Comparison of ENCODE assay signal across 21 mouse cellular contexts in the genomic region with DNA sequence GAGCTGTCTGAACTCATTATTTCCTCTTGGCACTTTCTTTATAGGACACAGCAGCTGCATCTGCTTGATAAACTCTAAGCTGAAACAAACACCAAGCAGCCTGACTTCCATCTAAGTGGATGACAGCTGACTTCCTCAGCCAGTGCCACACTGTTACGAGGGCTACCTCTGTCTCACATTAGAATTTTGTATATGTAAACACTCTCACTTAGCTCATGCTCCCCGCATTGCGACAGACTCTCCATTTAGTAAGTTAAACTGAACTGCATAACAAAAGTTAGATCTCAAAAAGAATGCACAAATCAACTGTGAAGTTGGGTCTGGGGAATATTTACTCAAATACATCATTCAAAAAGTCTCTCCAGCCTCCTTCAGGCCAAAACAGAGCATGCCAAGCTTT.
A peak's percentile ranks its signal among the peaks of the same experiment; 100 is the strongest.
DNase-seq lines count a peak whose midpoint lies in the region; ATAC-seq and TF ChIP-seq lines count a peak whose summit lies in the region.
"Had no signal": no experiment of that assay in that cellular context is flagged by ENCODE, and none has a peak within 500 bp of the region (broad histone marks: within the 10 kb centered on the region; RNA-seq: fewer than 3 reads in every experiment).

No protein-coding gene starts in this region.

- TF ChIP-seq POLR2A in heart, adult 2 months (IDR thresholded peaks at IDR 0.05; ENCODE audit: insufficient read depth, low read depth, low read length) = no peak

- intact Hi-C loops in heart, adult 2 months (cut with DNase I) = no loop called here

- no peak for TF ChIP-seq CTCF in heart, postnatal 0 days (IDR thresholded peaks at IDR 0.05; ENCODE audit: low read depth)
- TF ChIP-seq CTCF in heart, adult 2 months (IDR thresholded peaks at IDR 0.05) = no peak
- peak; percentile 34 for TF ChIP-seq CTCF in midbrain, postnatal 0 days (IDR thresholded peaks at IDR 0.05)
- peak; percentile 24 for TF ChIP-seq CTCF in stomach, postnatal 0 days (IDR thresholded peaks at IDR 0.05; ENCODE audit: low read depth)

- H3K4me2 ChIP-seq in heart, postnatal 0 days (ENCODE audit: low read depth, low read length) = no peak overlapping the region
- H3K4me2 ChIP-seq in midbrain, postnatal 0 days (ENCODE audit: low read depth, low read length, poor library complexity, severe bottlenecking) = no peak overlapping the region
- no peak overlapping the region for H3K4me2 ChIP-seq in midbrain, embryonic 11.5 days
- no peak overlapping the region for H3K4me2 ChIP-seq in lung, embryonic 15.5 days
- no peak overlapping the region for H3K4me2 ChIP-seq in stomach, postnatal 0 days (replicated peaks; ENCODE audit: low read depth)
- H3K4me2 ChIP-seq: forebrain, embryonic 13.5 days; limb, embryonic 15.5 days; midbrain, embryonic 15.5 days had no signal

- H3K27ac ChIP-seq in heart, postnatal 0 days (ENCODE audit: low read depth) = no peak overlapping the region
- no peak overlapping the region for H3K27ac ChIP-seq in heart, adult 2 months
- H3K27ac ChIP-seq in midbrain, postnatal 0 days (ENCODE audit: low read depth, low read length) = no peak overlapping the region
- no peak overlapping the region for H3K27ac ChIP-seq in midbrain, embryonic 11.5 days (ENCODE audit: low read depth, low read length)
- no peak overlapping the region for H3K27ac ChIP-seq in lung, embryonic 15.5 days
- H3K27ac ChIP-seq in stomach, postnatal 0 days (replicated peaks) = no peak overlapping the region
- H3K27ac ChIP-seq: forebrain, embryonic 13.5 days; hindbrain, postnatal 0 days; limb, embryonic 15.5 days; macrophage had no signal

- no peak for TF ChIP-seq EP300 in heart, postnatal 0 days (IDR thresholded peaks at IDR 0.05; ENCODE audit: low read depth)
- TF ChIP-seq EP300 in heart, adult 2 months (IDR thresholded peaks at IDR 0.05; ENCODE audit: insufficient read depth, low read depth, low read length) = no peak
- TF ChIP-seq EP300 in stomach, postnatal 0 days (optimal IDR thresholded peaks at IDR 0.05) = no peak

- no peak; the same call in 1 of the 2 replicates for ATAC-seq in heart, postnatal 0 days (ENCODE audit: insufficient read depth, low read depth)
- ATAC-seq in midbrain, postnatal 0 days (ENCODE audit: low FRiP score) = no peak
- no peak for ATAC-seq in midbrain, embryonic 11.5 days (ENCODE audit: low FRiP score)
- peak; percentile 93 for ATAC-seq in lung, embryonic 15.5 days (ENCODE audit: borderline replicate concordance, extremely low read depth, low FRiP score, low TSS enrichment)
- no peak for ATAC-seq in stomach, postnatal 0 days (ENCODE audit: low FRiP score, low TSS enrichment)
- ATAC-seq: activated CD4-positive, CD25-positive, alpha-beta regulatory T cell, adult 4 months; forebrain, embryonic 13.5 days; hindbrain, postnatal 0 days; midbrain, embryonic 15.5 days; Patski had no signal

- H3K4me3 ChIP-seq in heart, postnatal 0 days (ENCODE audit: low read depth, low read length) = no peak overlapping the region
- no peak overlapping the region for H3K4me3 ChIP-seq in heart, adult 2 months
- no peak overlapping the region for H3K4me3 ChIP-seq in midbrain, postnatal 0 days (ENCODE audit: low read depth, low read length)
- no peak overlapping the region for H3K4me3 ChIP-seq in midbrain, embryonic 11.5 days (ENCODE audit: low read depth, low read length)
- no peak overlapping the region for H3K4me3 ChIP-seq in lung, embryonic 15.5 days
- H3K4me3 ChIP-seq in stomach, postnatal 0 days (ENCODE audit: low read depth, low read length) = no peak overlapping the region
- H3K4me3 ChIP-seq: forebrain, embryonic 13.5 days; limb, embryonic 15.5 days; midbrain, embryonic 15.5 days had no signal

- no peak overlapping the region for H3K9ac ChIP-seq in heart, postnatal 0 days (replicated peaks; ENCODE audit: low read depth, low read length)
- H3K9ac ChIP-seq in heart, adult 2 months (ENCODE audit: low read depth, low read length) = no peak overlapping the region
- H3K9ac ChIP-seq in midbrain, postnatal 0 days (replicated peaks; ENCODE audit: low read length, poor library complexity, severe bottlenecking) = no peak overlapping the region
- no peak overlapping the region for H3K9ac ChIP-seq in midbrain, embryonic 11.5 days (ENCODE audit: low read length)
- H3K9ac ChIP-seq in lung, embryonic 15.5 days = no peak overlapping the region
- H3K9ac ChIP-seq in stomach, postnatal 0 days (ENCODE audit: low read length) = no peak overlapping the region
- H3K9ac ChIP-seq: forebrain, embryonic 13.5 days; limb, embryonic 15.5 days; midbrain, embryonic 15.5 days had no signal

- peak; percentile 20 for DNase-seq in heart, postnatal 0 days (ENCODE audit: low spot score)
- DNase-seq in heart, adult 2 months = no peak
- DNase-seq in midbrain, postnatal 0 days (ENCODE audit: low spot score) = no peak
- DNase-seq in midbrain, embryonic 11.5 days (ENCODE audit: low spot score, missing footprints) = no peak
- DNase-seq in stomach, postnatal 0 days (ENCODE audit: low spot score) = no peak
- no peak for DNase-seq in layer of hippocampus, postnatal 10 days (ENCODE audit: low spot score in 2 of 2)
- no peak for DNase-seq in spleen, adult 12 weeks (ENCODE audit: low spot score)
- DNase-seq: adrenal gland, postnatal 25 days; cerebellum, adult 9-10 months; gastrocnemius, postnatal 25 days; kidney, adult 9 months; kidney, postnatal 36 days; layer of hippocampus, adult 9-11 months had no signal

- H3K79me2 ChIP-seq in heart, adult 2 months (replicated peaks; ENCODE audit: control insufficient read depth, insufficient read depth, low read length) = no peaks in the 10 kb centered on the region

- no peaks in the 10 kb centered on the region for H3K4me1 ChIP-seq in heart, postnatal 0 days (ENCODE audit: control insufficient read depth, insufficient read depth)
- H3K4me1 ChIP-seq in heart, adult 2 months (ENCODE audit: control insufficient read depth, insufficient read depth, low read length) = no peaks in the 10 kb centered on the region; the same call in 1 of the 2 replicates
- H3K4me1 ChIP-seq in midbrain, postnatal 0 days (ENCODE audit: insufficient read depth, low read length) = 0 out of 2 replicates have a peak, but pooled peaks cover 3% of the 10 kb centered on the region
- no peaks in the 10 kb centered on the region for H3K4me1 ChIP-seq in midbrain, embryonic 11.5 days (ENCODE audit: control insufficient read depth, insufficient read depth, low read length)
- H3K4me1 ChIP-seq in lung, embryonic 15.5 days = 0 out of 2 replicates have a peak, but pooled peaks cover 5% of the 10 kb centered on the region
- H3K4me1 ChIP-seq in stomach, postnatal 0 days (replicated peaks; ENCODE audit: control insufficient read depth, insufficient read depth) = no peaks in the 10 kb centered on the region
- H3K4me1 ChIP-seq: forebrain, embryonic 13.5 days; limb, embryonic 15.5 days had no signal

- WGBS in heart, postnatal 0 days = 42% methylated on average over 3 of the region's 3 CpGs
- 37% methylated on average over 3 of the region's 3 CpGs for WGBS in heart, adult 2 months
- 44% methylated on average over 3 of the region's 3 CpGs for WGBS in midbrain, postnatal 0 days
- 78% methylated on average over 3 of the region's 3 CpGs for WGBS in midbrain, embryonic 11.5 days
- WGBS in lung, embryonic 15.5 days = 23% methylated on average over 3 of the region's 3 CpGs
- WGBS in stomach, postnatal 0 days = 35% methylated on average over 3 of the region's 3 CpGs

- no peaks in the 10 kb centered on the region for H3K27me3 ChIP-seq in heart, postnatal 0 days (ENCODE audit: control insufficient read depth, insufficient read depth, low read length)
- H3K27me3 ChIP-seq in heart, adult 2 months (ENCODE audit: control insufficient read depth, insufficient read depth, low read length) = no peaks in the 10 kb centered on the region
- H3K27me3 ChIP-seq in midbrain, postnatal 0 days (ENCODE audit: insufficient read depth, low read length) = no peaks in the 10 kb centered on the region
- no peaks in the 10 kb centered on the region for H3K27me3 ChIP-seq in midbrain, embryonic 11.5 days (ENCODE audit: control insufficient read depth, insufficient read depth, low read length)
- no peaks in the 10 kb centered on the region for H3K27me3 ChIP-seq in lung, embryonic 15.5 days
- no peaks in the 10 kb centered on the region for H3K27me3 ChIP-seq in stomach, postnatal 0 days (ENCODE audit: control insufficient read depth, insufficient read depth, low read length)
- H3K27me3 ChIP-seq: forebrain, embryonic 13.5 days; limb, embryonic 15.5 days; midbrain, embryonic 15.5 days; Patski had no signal

- no peaks in the 10 kb centered on the region for H3K36me3 ChIP-seq in heart, postnatal 0 days (replicated peaks; ENCODE audit: control insufficient read depth, insufficient read depth, low read length)
- no peaks in the 10 kb centered on the region for H3K36me3 ChIP-seq in heart, adult 2 months (ENCODE audit: control insufficient read depth, insufficient read depth, low read length)
- H3K36me3 ChIP-seq in midbrain, postnatal 0 days (ENCODE audit: insufficient read depth, low read length) = no peaks in the 10 kb centered on the region
- no peaks in the 10 kb centered on the region for H3K36me3 ChIP-seq in midbrain, embryonic 11.5 days (ENCODE audit: control insufficient read depth, insufficient read depth, low read length)
- no peaks in the 10 kb centered on the region for H3K36me3 ChIP-seq in lung, embryonic 15.5 days
- H3K36me3 ChIP-seq in stomach, postnatal 0 days (ENCODE audit: control insufficient read depth, insufficient read depth, low read length) = no peaks in the 10 kb centered on the region
- H3K36me3 ChIP-seq: limb, embryonic 15.5 days; midbrain, embryonic 15.5 days had no signal

- H3K9me3 ChIP-seq in heart, postnatal 0 days (replicated peaks; ENCODE audit: control insufficient read depth, low read length) = no peaks in the 10 kb centered on the region
- H3K9me3 ChIP-seq in midbrain, postnatal 0 days (ENCODE audit: low read length) = no peaks in the 10 kb centered on the region
- H3K9me3 ChIP-seq in midbrain, embryonic 11.5 days (ENCODE audit: control insufficient read depth, low read length) = no peaks in the 10 kb centered on the region
- H3K9me3 ChIP-seq in lung, embryonic 15.5 days = no peaks in the 10 kb centered on the region
- H3K9me3 ChIP-seq in stomach, postnatal 0 days (ENCODE audit: control insufficient read depth, low read length) = no peaks in the 10 kb centered on the region
- H3K9me3 ChIP-seq: forebrain, embryonic 13.5 days; limb, embryonic 15.5 days; midbrain, embryonic 15.5 days had no signal

Comparison
In these comparisons a context has a peak if more than half of its experiments do, and no peak if none do; other contexts are left out.
1. CTCF ChIP-seq: peak in midbrain, postnatal 0 days (single experiment) and stomach, postnatal 0 days (single experiment); none in heart, postnatal 0 days (single experiment) and heart, adult 2 months (single experiment).